Comparison of ENCODE assay signal across 8 mouse cellular contexts in genomic region chr4:45472706-45473105, GRCm38 (mm10). TPM values are rescaled to one million over a fixed set of nuclear protein-coding genes. Genes with fewer than 3 reads are reported as not detected.
DNase-seq lines count a peak whose midpoint lies in the region; ATAC-seq lines count a peak whose summit lies in the region.

No protein-coding gene starts in this region.

- WGBS in kidney, embryonic 15.5 days = 64% methylated on average over 6 of the region's 6 CpGs
- 68% methylated on average over 6 of the region's 6 CpGs for WGBS in embryonic facial prominence, embryonic 10.5 days
- 46% methylated on average over 6 of the region's 6 CpGs for WGBS in hindbrain, embryonic 14.5 days
- WGBS in midbrain, embryonic 14.5 days = 50% methylated on average over 6 of the region's 6 CpGs

- peak overlapping the region; percentile 57 for H3K27ac ChIP-seq in kidney, embryonic 15.5 days
- peak overlapping the region; percentile 67; the same call in 1 of the 2 replicates for H3K27ac ChIP-seq in embryonic facial prominence, embryonic 10.5 days (replicated peaks)
- peak overlapping the region; percentile 39 for H3K27ac ChIP-seq in hindbrain, embryonic 14.5 days
- peak overlapping the region; percentile 60 for H3K27ac ChIP-seq in midbrain, embryonic 14.5 days (replicated peaks; ENCODE audit: low read depth, low read length)

- H3K9me3 ChIP-seq in kidney, embryonic 15.5 days (replicated peaks) = no peaks in the 10 kb centered on the region
- peaks cover 3% of the 10 kb centered on the region; the same call in 1 of the 2 replicates for H3K9me3 ChIP-seq in embryonic facial prominence, embryonic 10.5 days
- H3K9me3 ChIP-seq in hindbrain, embryonic 14.5 days (ENCODE audit: control insufficient read depth, low read length) = no peaks in the 10 kb centered on the region
- no peaks in the 10 kb centered on the region; the same call in 1 of the 2 replicates for H3K9me3 ChIP-seq in midbrain, embryonic 14.5 days (ENCODE audit: control insufficient read depth, low read length)

- no peaks in the 10 kb centered on the region for H3K27me3 ChIP-seq in kidney, embryonic 15.5 days
- H3K27me3 ChIP-seq in embryonic facial prominence, embryonic 10.5 days (replicated peaks; ENCODE audit: low read depth, poor library complexity, severe bottlenecking) = no peaks in the 10 kb centered on the region
- no peaks in the 10 kb centered on the region for H3K27me3 ChIP-seq in hindbrain, embryonic 14.5 days (ENCODE audit: control insufficient read depth, insufficient read depth, low read length)
- H3K27me3 ChIP-seq in midbrain, embryonic 14.5 days (ENCODE audit: control insufficient read depth, insufficient read depth, low read length) = no peaks in the 10 kb centered on the region

- no peak overlapping the region for H3K9ac ChIP-seq in kidney, embryonic 15.5 days
- H3K9ac ChIP-seq in hindbrain, embryonic 14.5 days = 0 out of 2 replicates have a peak overlapping the region, but pooled peaks have one; percentile 5
- no peak overlapping the region for H3K9ac ChIP-seq in midbrain, embryonic 14.5 days (replicated peaks; ENCODE audit: low read length)

- ATAC-seq in kidney, embryonic 15.5 days (replicated peaks; ENCODE audit: low FRiP score) = no peak
- ATAC-seq in hindbrain, embryonic 14.5 days (ENCODE audit: low FRiP score) = no peak
- ATAC-seq in midbrain, embryonic 14.5 days (ENCODE audit: low FRiP score, low TSS enrichment) = 0 out of 2 replicates have a peak, but pooled peaks have one; percentile 31

- no peak overlapping the region for H3K4me2 ChIP-seq in kidney, embryonic 15.5 days
- H3K4me2 ChIP-seq in hindbrain, embryonic 14.5 days (replicated peaks) = no peak overlapping the region
- no peak overlapping the region for H3K4me2 ChIP-seq in midbrain, embryonic 14.5 days (ENCODE audit: low read length)

- no peak for DNase-seq in kidney, adult 9 months
- DNase-seq in embryonic facial prominence, embryonic 10.5 days (ENCODE audit: low spot score) = no peak
- DNase-seq in hindbrain, embryonic 14.5 days (ENCODE audit: low spot score) = no peak
- no peak for DNase-seq in midbrain, embryonic 14.5 days
- no peak for DNase-seq in thymus, postnatal 14 days
- DNase-seq in thymus, postnatal 0 days (ENCODE audit: low spot score) = no peak
- DNase-seq in spleen, adult 12 weeks (ENCODE audit: low spot score) = no peak

- H3K36me3 ChIP-seq in kidney, embryonic 15.5 days = 0 out of 2 replicates have a peak, but pooled peaks cover 4% of the 10 kb centered on the region
- peaks cover 16% of the 10 kb centered on the region for H3K36me3 ChIP-seq in embryonic facial prominence, embryonic 10.5 days (replicated peaks)
- H3K36me3 ChIP-seq in hindbrain, embryonic 14.5 days (replicated peaks; ENCODE audit: control insufficient read depth, insufficient read depth) = no peaks in the 10 kb centered on the region
- H3K36me3 ChIP-seq in midbrain, embryonic 14.5 days (ENCODE audit: control insufficient read depth, insufficient read depth, low read length) = no peaks in the 10 kb centered on the region

- no peak overlapping the region for H3K4me3 ChIP-seq in kidney, embryonic 15.5 days (replicated peaks)
- H3K4me3 ChIP-seq in embryonic facial prominence, embryonic 10.5 days = no peak overlapping the region
- no peak overlapping the region for H3K4me3 ChIP-seq in hindbrain, embryonic 14.5 days (replicated peaks; ENCODE audit: low read length)
- no peak overlapping the region for H3K4me3 ChIP-seq in midbrain, embryonic 14.5 days (replicated peaks; ENCODE audit: low read depth, low read length)

- peaks cover 48% of the 10 kb centered on the region for H3K4me1 ChIP-seq in kidney, embryonic 15.5 days
- H3K4me1 ChIP-seq in embryonic facial prominence, embryonic 10.5 days = peaks cover 81% of the 10 kb centered on the region
- H3K4me1 ChIP-seq in hindbrain, embryonic 14.5 days (replicated peaks; ENCODE audit: control insufficient read depth, insufficient read depth, low read length) = peaks cover 32% of the 10 kb centered on the region
- peaks cover 25% of the 10 kb centered on the region for H3K4me1 ChIP-seq in midbrain, embryonic 14.5 days (ENCODE audit: control insufficient read depth, insufficient read depth, low read length)

RNA-seq across cellular contexts. Expression of gene Shb, which starts 59.6 kb away (rescaled TPM):
- 3.8 and 4.9 TPM in 2 replicates for polyA plus RNA-seq in kidney, embryonic 15.5 days (2015; fragmentation: Nextera tagmentation; extraction: Ambion mirVana)
- 3.9 and 4.9 TPM in 2 replicates for polyA plus RNA-seq in embryonic facial prominence, embryonic 10.5 days (2016; fragmentation: Nextera tagmentation; extraction: Ambion mirVana)
- polyA plus RNA-seq in hindbrain, embryonic 14.5 days (2014; fragmentation: Nextera tagmentation; extraction: Ambion mirVana) = 8.7 and 9.9 TPM in 2 replicates
- polyA plus RNA-seq in midbrain, embryonic 14.5 days (2014; fragmentation: Nextera tagmentation; extraction: Ambion mirVana) = 10.2 and 10.4 TPM in 2 replicates
- 3.9 and 4.7 TPM in 2 replicates for polyA plus RNA-seq in thymus, postnatal 0 days (2015; fragmentation: Nextera tagmentation; extraction: Ambion mirVana)
